Mouse (Mus musculus) midbrain, embryonic 13.5 days (tissue): ENCODE measurements around the gene Nif3l1. TPM values are rescaled to one million over a fixed set of nuclear protein-coding genes. Genes with fewer than 3 reads are reported as not detected.

Experiments
- ATAC-seq: fragments of 200-750 bp; cut with Nextera tagmentation; 2 replicates; pipeline ENCODE4 v1.8.0; 2017; ENCODE audit warnings: mild to moderate bottlenecking, moderate TSS enrichment, moderate library complexity
- H3K27ac ChIP-seq: fragments of 300-500 bp; sonication (generic); 2 replicates; pipeline ENCODE4 v1.5.1; 2015; ENCODE audit warnings: inconsistent platforms, mild to moderate bottlenecking, moderate library complexity
- H3K27me3 ChIP-seq: fragments of 300-500 bp; sonication (generic); 2 replicates; pipeline ENCODE4 v1.6.1; 2015; ENCODE audit warnings: mild to moderate bottlenecking, inconsistent platforms
- H3K36me3 ChIP-seq: fragments of 300-500 bp; sonication (generic); 2 replicates; pipeline ENCODE4 v1.6.1; 2015; ENCODE audit warnings: mild to moderate bottlenecking, inconsistent platforms
- H3K4me1 ChIP-seq: fragments of 300-500 bp; sonication (generic); replicated peaks from 2 replicates; pipeline ENCODE4 v1.6.1; 2015; ENCODE audit warnings: inconsistent platforms
- H3K4me2 ChIP-seq: fragments of 300-500 bp; sonication (generic); replicated peaks from 2 replicates; pipeline ENCODE4 v1.6.1; 2015; ENCODE audit warnings: moderate library complexity, mild to moderate bottlenecking, inconsistent platforms
- H3K4me3 ChIP-seq: fragments of 300-500 bp; sonication (generic); replicated peaks from 2 replicates; pipeline ENCODE4 v1.5.1; 2015; ENCODE audit warnings: mild to moderate bottlenecking, inconsistent platforms
- H3K9ac ChIP-seq: fragments of 300-500 bp; sonication (generic); replicated peaks from 2 replicates; pipeline ENCODE4 v1.6.1; 2015; ENCODE audit warnings: mild to moderate bottlenecking, inconsistent platforms
- H3K9me3 ChIP-seq: fragments of 300-500 bp; sonication (generic); 2 replicates; pipeline ENCODE4 v1.6.1; 2016; ENCODE audit warnings: mild to moderate bottlenecking, inconsistent platforms
- WGBS: fragments of 180-500 bp; shearing (Covaris S2); methylation state at CpG from one replicate; pipeline ENCODE4 v1.1.7; 2015; 5-methylcytosine and 5-hydroxymethylcytosine counted together
- polyA plus RNA-seq: library from polyadenylated mRNA; unstranded; fragments of >200 nt; fragmentation: Nextera tagmentation; extraction: Ambion mirVana; gene quantifications from 2 replicates; pipeline ENCODE4 v1.2.1, GENCODE M21; 2015

Nif3l1 gene
- polyA plus RNA-seq, 1 experiment from 2014 or later = 61.2 TPM

DNA sequence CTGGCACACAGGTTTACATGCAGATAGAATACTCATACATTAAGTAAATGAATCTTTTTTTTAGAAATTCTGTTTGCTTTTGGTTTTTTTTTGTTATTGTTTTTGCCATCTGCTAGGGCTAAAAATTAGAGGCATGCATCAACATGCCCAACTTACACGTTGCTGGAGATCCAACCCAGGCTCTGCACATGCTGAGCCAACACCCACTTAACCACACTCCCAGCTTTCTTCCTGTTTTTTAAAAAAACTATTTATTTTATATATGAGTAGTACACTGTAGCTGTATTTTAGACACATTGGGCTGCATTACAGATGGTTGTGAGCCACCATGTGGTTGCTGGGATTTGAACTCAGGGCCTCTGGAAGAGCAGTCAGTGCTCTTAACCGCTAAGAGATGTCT, 28.9 kb upstream of the Nif3l1 start:
- Histone ChIP-seq H3K4me1 (peaks cover 8% of the 10 kb centered on the region), H3K27me3 (no peaks in the 10 kb centered on the region), H3K4me3 (no peak overlapping the region), H3K9me3 (no peaks in the 10 kb centered on the region), H3K27ac (no peak overlapping the region), H3K9ac (no peak overlapping the region), H3K36me3 (peaks cover 84% of the 10 kb centered on the region), H3K4me2 (no peak overlapping the region)
- ATAC-seq = no peak
- WGBS = 96% methylated on average over 2 of the region's 2 CpGs

DNA sequence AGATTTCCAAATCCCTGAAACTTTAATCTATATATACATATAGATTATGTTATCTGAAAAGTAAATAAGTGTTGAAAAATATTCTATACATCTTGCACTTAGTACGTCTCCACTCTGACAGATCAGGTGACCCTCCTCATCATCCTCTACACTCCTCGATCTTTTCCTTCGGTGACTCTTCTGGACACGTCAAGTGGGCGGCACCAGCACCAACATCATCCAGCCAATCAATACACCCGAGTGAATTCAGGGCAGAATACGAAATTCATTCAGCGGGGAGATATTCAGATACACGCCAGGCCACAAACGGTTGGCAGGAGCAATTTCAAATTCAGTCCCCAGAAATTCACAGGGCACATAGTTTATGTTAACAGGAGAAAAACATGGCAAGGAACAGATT, 24.9 kb upstream of the Nif3l1 start:
- Histone ChIP-seq H3K4me3 (no peak overlapping the region), H3K4me1 (peaks cover 31% of the 10 kb centered on the region), H3K27ac (no peak overlapping the region), H3K9ac (no peak overlapping the region), H3K36me3 (peaks cover 56% of the 10 kb centered on the region), H3K27me3 (no peaks in the 10 kb centered on the region), H3K9me3 (no peaks in the 10 kb centered on the region), H3K4me2 (no peak overlapping the region)
- no peak for ATAC-seq
- 87% methylated on average over 10 of the region's 10 CpGs for WGBS

- Histone ChIP-seq H3K27ac (no peak overlapping the region), H3K4me2 (peak overlapping the region; percentile 14), H3K36me3 (peaks cover 49% of the 10 kb centered on the region), H3K9me3 (no peaks in the 10 kb centered on the region), H3K9ac (no peak overlapping the region), H3K27me3 (no peaks in the 10 kb centered on the region), H3K4me3 (0 out of 2 replicates have a peak overlapping the region, but pooled peaks have one; percentile 0), H3K4me1 (peaks cover 31% of the 10 kb centered on the region)
- WGBS = 82% methylated on average over 7 of the region's 7 CpGs
- no peak for ATAC-seq
Measured at GRCm38 (mm10) chr1:58420961-58421360, 24.0 kb upstream of the Nif3l1 start.

DNA sequence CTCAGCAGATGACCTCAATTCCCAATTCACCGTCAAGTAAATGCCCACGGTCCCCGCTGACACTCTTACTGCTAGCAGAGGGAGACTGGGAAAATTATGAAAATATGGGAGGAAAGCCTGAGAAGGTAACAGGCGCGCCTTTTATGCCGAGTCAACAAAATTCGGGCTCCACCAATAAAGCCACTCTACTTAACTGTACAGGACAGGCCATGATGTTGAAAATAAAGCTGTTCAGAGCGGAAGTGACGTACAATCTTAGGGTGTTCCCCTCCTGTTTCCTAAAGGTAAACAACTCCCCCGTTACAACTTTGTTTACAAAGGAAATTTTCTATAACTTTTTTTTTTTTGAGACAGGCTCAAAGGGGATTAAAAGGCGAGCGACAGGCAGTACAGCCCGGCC, 22.1 kb upstream of the Nif3l1 start:
- peak; percentile 65 for ATAC-seq

GRCm38 (mm10) chr1:58423371-58424248, 21.3 kb upstream of the Nif3l1 start, which contains the start of gene Clk1:
Clk1 (minus strand) TSS chr1:58424066.
- ATAC-seq = peak; percentile 95
- under 1% methylated on average over 79 of the region's 79 CpGs for WGBS
- H3K9me3 ChIP-seq = no peaks in the 10 kb centered on the region

More for the DNA sequence above, 22.1 kb upstream of the Nif3l1 start:
- Histone ChIP-seq H3K4me1 (peaks cover 31% of the 10 kb centered on the region), H3K36me3 (peaks cover 32% of the 10 kb centered on the region), H3K4me2 (peak overlapping the region; percentile 78), H3K9ac (peak overlapping the region; percentile 93), H3K27ac (peak overlapping the region; percentile 97), H3K4me3 (peak overlapping the region; percentile 79), H3K27me3 (no peaks in the 10 kb centered on the region), H3K9me3 (no peaks in the 10 kb centered on the region)
- 10% methylated on average over 13 of the region's 13 CpGs for WGBS

DNA sequence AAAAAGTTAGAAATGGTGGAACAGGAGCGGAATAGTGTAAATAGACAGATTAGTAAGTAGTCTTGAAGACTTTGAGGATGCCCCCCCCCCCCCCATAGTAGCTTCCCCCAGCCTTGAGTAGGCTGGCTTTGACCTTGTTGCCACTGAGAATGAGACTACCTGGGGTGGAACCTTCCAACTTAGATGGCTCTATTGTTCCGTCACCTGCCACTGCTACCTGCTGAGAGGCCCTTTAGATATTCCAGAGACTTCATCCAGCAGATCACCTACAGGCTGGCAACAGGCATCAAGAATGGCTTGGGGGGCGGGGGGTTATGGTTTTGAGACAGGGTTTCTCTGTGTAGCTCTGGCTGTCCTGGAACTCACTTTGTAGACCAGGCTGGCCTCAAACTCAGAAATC, 20.4 kb upstream of the Nif3l1 start:
- Histone ChIP-seq H3K9ac (no peak overlapping the region), H3K27ac (no peak overlapping the region), H3K9me3 (no peaks in the 10 kb centered on the region), H3K4me2 (no peak overlapping the region), H3K4me1 (peaks cover 28% of the 10 kb centered on the region), H3K27me3 (no peaks in the 10 kb centered on the region), H3K36me3 (peaks cover 16% of the 10 kb centered on the region), H3K4me3 (no peak overlapping the region)
- no peak for ATAC-seq
- 80% methylated on average over 3 of the region's 3 CpGs for WGBS

More at GRCm38 (mm10) chr1:58423371-58424248, 21.3 kb upstream of the Nif3l1 start, which contains the start of gene Clk1:
- Histone ChIP-seq H3K27me3 (no peaks in the 10 kb centered on the region), H3K36me3 (peaks cover 25% of the 10 kb centered on the region), H3K4me1 (peaks cover 31% of the 10 kb centered on the region), H3K9ac (peak within 1 kb of the TSS; percentile 93), H3K4me3 (peak within 1 kb of the TSS; percentile 79), H3K4me2 (peak within 1 kb of the TSS; percentile 78), H3K27ac (peak within 1 kb of the TSS; percentile 97)

DNA sequence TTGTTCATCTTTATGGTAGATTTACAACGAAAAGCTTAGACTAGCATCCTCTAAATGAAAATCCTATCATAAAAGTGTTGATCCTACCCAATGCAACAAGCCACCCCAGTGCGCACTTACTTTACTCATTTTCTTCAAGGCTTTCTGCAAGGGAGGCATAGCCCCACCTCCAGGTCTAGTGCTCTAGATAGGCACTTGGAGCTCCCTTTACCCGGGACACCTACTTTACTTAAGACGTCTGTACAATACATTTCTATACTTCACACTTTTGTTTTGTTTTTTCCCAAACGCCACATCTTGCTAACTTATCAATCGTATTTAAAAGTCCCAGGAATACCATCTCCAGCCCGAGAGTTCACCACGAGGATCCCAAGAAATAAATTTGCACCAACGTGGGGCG, 260 bp upstream of the Nif3l1 start:
- peak overlapping the region; percentile 78 for H3K4me2 ChIP-seq
- WGBS = 14% methylated on average over 10 of the region's 10 CpGs
- H3K4me3 ChIP-seq = peak overlapping the region; percentile 72
- peak overlapping the region; percentile 79 for H3K9ac ChIP-seq
- H3K4me1 ChIP-seq = peaks cover 36% of the 10 kb centered on the region
- H3K9me3 ChIP-seq = no peaks in the 10 kb centered on the region
- H3K27ac ChIP-seq = peak overlapping the region; percentile 92
- peaks cover 44% of the 10 kb centered on the region for H3K36me3 ChIP-seq
- no peaks in the 10 kb centered on the region for H3K27me3 ChIP-seq
- ATAC-seq = peak; percentile 5; the same call in 1 of the 2 replicates

GRCm38 (mm10) chr1:58445861-58446260, 910 bp downstream of the Nif3l1 start:
- H3K4me2 ChIP-seq = peak overlapping the region; percentile 78
- peak overlapping the region; percentile 72 for H3K4me3 ChIP-seq
- H3K27me3 ChIP-seq = no peaks in the 10 kb centered on the region
- peak overlapping the region; percentile 92 for H3K27ac ChIP-seq
- WGBS = 10% methylated on average over 11 of the region's 11 CpGs
- no peaks in the 10 kb centered on the region for H3K9me3 ChIP-seq
- H3K9ac ChIP-seq = peak overlapping the region; percentile 79
- ATAC-seq = peak; percentile 15
- peaks cover 37% of the 10 kb centered on the region for H3K4me1 ChIP-seq
- H3K36me3 ChIP-seq = peaks cover 41% of the 10 kb centered on the region

GRCm38 (mm10) chr1:58447766-58448165, 2.8 kb downstream of the Nif3l1 start:
- H3K9me3 ChIP-seq = no peaks in the 10 kb centered on the region
- ATAC-seq = no peak
- no peak overlapping the region for H3K4me3 ChIP-seq
- H3K27ac ChIP-seq = no peak overlapping the region
- H3K36me3 ChIP-seq = peaks cover 43% of the 10 kb centered on the region
- H3K9ac ChIP-seq = no peak overlapping the region
- peaks cover 37% of the 10 kb centered on the region for H3K4me1 ChIP-seq
- 97% methylated on average over 7 of the region's 7 CpGs for WGBS
- no peak overlapping the region for H3K4me2 ChIP-seq
- H3K27me3 ChIP-seq = no peaks in the 10 kb centered on the region

DNA sequence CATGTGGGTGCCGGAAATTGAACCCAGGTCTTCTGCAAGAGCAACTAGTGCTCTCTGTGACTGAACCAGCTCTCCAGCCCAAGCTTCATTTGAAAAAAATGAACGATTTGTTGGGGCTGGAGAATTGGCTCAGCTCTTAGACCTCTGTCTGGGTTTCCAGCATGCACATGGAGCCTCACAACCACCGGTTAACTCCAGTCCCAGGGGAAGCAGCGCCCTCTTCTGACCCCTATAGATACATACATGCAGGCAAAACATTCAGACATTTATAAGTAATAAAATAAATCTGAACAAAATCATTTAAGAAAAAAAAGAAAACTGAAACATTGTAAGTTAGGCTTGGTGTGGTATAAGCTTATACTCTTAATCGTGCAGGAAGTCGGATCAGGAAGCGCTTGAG, 3.4 kb downstream of the Nif3l1 start:
- H3K4me2 ChIP-seq = no peak overlapping the region
- 92% methylated on average over 7 of the region's 7 CpGs for WGBS
- peaks cover 49% of the 10 kb centered on the region for H3K36me3 ChIP-seq
- no peak for ATAC-seq
- no peak overlapping the region for H3K27ac ChIP-seq
- H3K9me3 ChIP-seq = no peaks in the 10 kb centered on the region
- no peak overlapping the region for H3K4me3 ChIP-seq
- H3K9ac ChIP-seq = no peak overlapping the region
- no peaks in the 10 kb centered on the region for H3K27me3 ChIP-seq
- peaks cover 37% of the 10 kb centered on the region for H3K4me1 ChIP-seq

- Histone ChIP-seq H3K36me3 (peaks cover 91% of the 10 kb centered on the region), H3K27me3 (no peaks in the 10 kb centered on the region), H3K9ac (no peak overlapping the region), H3K4me2 (no peak overlapping the region), H3K27ac (no peak overlapping the region), H3K9me3 (no peaks in the 10 kb centered on the region), H3K4me3 (no peak overlapping the region), H3K4me1 (0 out of 2 replicates have a peak, but pooled peaks cover 5% of the 10 kb centered on the region)
- ATAC-seq = no peak
- 96% methylated on average over 6 of the region's 6 CpGs for WGBS
Measured at GRCm38 (mm10) chr1:58454316-58454715, 9.4 kb downstream of the Nif3l1 start.

GRCm38 (mm10) chr1:58458175-58458574, 13.2 kb downstream of the Nif3l1 start:
- no peak overlapping the region for H3K4me2 ChIP-seq
- WGBS = 95% methylated on average over 5 of the region's 5 CpGs
- peaks cover 96% of the 10 kb centered on the region for H3K36me3 ChIP-seq

More at GRCm38 (mm10) chr1:58458175-58458574, 13.2 kb downstream of the Nif3l1 start:
- Histone ChIP-seq H3K9me3 (no peaks in the 10 kb centered on the region), H3K4me3 (no peak overlapping the region), H3K9ac (no peak overlapping the region), H3K27ac (no peak overlapping the region), H3K27me3 (no peaks in the 10 kb centered on the region), H3K4me1 (no peaks in the 10 kb centered on the region)
- no peak for ATAC-seq
